Mouse (Mus musculus): ENCODE measurements at regions not wholly inside any gene's neighbourhood (a gene's known extent, or its start where the extent isn't known, plus 50 kb on each side); places are given as distances from the start of the nearest gene placed in this dataset.

DNA sequence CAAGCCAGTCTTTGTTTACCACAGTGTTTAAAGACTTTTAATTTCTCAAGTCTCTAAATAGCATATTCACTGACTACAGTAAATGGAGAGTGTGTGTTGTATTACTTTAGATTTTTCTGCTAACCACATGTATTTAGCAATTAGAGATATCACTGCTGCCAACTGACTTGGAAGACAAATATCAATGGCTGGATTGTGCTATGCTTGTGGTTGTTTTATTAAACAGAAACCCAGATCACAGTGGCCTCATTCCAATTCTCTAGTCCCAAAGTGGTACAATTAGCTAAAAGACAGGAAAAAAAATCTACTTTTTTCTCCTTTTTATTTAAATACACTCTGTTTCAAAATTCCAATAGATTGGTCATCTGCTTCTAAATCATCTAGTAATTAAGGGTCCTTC lies 72.6 kb downstream of the Zfp120 start:
- DNase-seq (ENCODE audit: low spot score in 2 of 2), result peak in 1 of 2 experiments; percentile 74

DNA sequence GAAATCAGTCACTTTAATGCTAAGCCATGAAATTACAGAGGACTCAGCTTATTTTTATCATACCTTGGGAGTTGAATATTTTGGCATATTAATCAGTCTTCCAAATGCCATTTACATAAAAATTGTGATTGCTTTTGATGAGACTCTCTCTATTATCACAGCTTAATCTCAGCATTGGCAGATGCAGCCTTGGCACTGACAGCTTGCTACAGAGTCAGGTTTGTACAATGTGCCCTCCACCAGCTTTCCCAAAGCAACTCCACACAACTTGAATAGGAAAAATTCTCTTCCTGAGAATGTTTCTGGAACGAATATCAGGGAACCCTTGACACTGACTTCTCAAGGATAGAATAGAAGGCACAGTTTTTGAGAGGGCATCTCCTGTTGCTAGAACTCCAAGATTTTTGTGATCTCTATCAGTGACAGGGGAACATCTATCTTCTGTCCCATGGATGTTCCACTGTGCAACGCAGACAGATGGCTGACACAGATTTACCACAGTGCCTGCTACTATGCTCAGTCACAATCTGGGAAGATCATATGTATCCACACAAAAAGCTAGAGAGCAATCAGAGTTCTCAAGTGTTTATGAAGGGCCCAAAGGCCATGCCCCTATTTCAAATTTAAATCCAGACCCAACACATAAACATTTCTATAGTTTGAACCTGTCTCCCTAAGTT lies 76.3 kb downstream of the Zfp120 start:
- DNase-seq (ENCODE audit: low spot score in 2 of 2), result peak; percentile 31 to 81

DNA sequence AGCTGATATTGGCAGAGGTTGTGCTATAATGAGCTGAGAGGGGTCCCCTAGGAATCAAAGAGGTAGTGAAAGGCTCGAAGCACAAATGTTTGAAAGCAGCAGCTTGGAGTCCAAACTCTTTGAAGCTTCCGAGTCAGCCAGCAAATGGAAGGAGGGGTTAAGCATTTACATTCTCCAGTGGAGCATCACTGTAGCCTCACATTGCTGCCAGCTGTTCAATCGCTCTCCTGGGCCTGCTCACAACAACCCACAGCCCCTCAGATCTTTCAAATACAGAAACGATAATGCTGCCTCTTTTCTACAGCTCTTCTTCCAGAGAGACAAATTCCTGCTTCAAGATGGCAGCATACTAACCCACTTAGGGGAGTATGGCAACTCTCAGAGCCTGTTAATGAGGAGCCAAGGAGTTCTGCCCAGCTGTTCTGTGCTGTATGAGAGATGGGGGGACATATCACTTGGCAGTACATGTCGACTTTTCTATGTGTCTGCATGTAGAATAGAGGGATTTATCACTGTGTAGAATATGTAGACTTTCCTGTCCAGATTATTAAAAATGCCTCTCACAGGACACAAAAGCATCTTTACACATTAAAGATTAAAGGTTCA lies 79.8 kb downstream of the Zfp120 start:
- no peak for DNase-seq (ENCODE audit: low spot score in 2 of 2)
